Mouse (Mus musculus) bone marrow macrophage, adult 2 months (primary cell): ENCODE data around the gene Gm5105. TPM values are rescaled to one million over a fixed set of nuclear protein-coding genes. Genes with fewer than 3 reads are reported as not detected.

ENCODE experiments used
- H3K27ac ChIP-seq: 2 replicates; pipeline ENCODE4 v1.5.1; 2012; ENCODE audit warnings: low read depth, low read length; ENCODE audit not compliant: insufficient read depth
- H3K4me1 ChIP-seq: 2 replicates; pipeline ENCODE4 v1.6.1; 2012; ENCODE audit warnings: low read length; ENCODE audit not compliant: control insufficient read depth, insufficient read depth
- H3K4me3 ChIP-seq: 2 replicates; pipeline ENCODE4 v1.5.1; 2012; ENCODE audit warnings: mild to moderate bottlenecking, low read length, moderate library complexity; ENCODE audit not compliant: insufficient read depth
- CTCF ChIP-seq: IDR thresholded peaks from 2 replicates; pipeline ENCODE4 v1.5.1; 2012; ENCODE audit warnings: low read depth, mild to moderate bottlenecking, low read length, moderate library complexity
- POLR2A ChIP-seq: IDR thresholded peaks from 2 replicates; pipeline ENCODE4 v1.6.1; 2012; ENCODE audit warnings: mild to moderate bottlenecking, low read depth, low read length, borderline replicate concordance
- polyA plus RNA-seq: library from polyadenylated mRNA; stranded (reverse); fragments of >200 nt; gene quantifications from 2 replicates; pipeline ENCODE4 v1.2.4, GENCODE M21; 2012; ENCODE audit not compliant: missing spikeins, insufficient read depth, insufficient read length

The Gm5105 gene
- polyA plus RNA-seq, 1 experiment = not detected

GRCm38 (mm10) chr3:138095718-138096117 is 28.5 kb upstream of the Gm5105 start:
- Histone ChIP-seq H3K4me1 (peaks cover 2% of the 10 kb centered on the region; the same call in 1 of the 2 replicates), H3K4me3 (no peak overlapping the region), H3K27ac (no peak overlapping the region)
- TF ChIP-seq POLR2A = no peak
- no peak for TF ChIP-seq CTCF

DNA sequence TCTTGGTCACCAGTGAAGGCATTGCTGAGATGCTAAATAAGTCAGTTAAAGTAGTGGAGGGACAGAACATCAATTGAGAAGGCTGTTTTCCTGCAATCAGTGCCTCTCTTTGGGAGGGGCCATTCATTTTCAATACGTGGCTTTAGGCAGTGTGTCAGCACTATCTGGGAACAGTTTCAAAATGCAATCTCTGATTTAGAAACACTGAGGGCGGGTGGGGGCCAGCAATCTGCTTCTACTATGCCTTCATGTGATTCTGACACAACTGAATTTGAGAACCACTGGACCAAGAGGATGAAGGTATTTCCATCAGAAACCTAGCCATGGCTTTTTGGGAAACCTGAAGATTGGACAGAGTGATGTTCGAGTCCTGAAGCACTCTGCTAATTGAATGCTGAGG is 28.1 kb upstream of the Gm5105 start:
- no peak for TF ChIP-seq CTCF
- no peak for TF ChIP-seq POLR2A
- Histone ChIP-seq H3K4me1 (peaks cover 2% of the 10 kb centered on the region; the same call in 1 of the 2 replicates), H3K4me3 (no peak overlapping the region), H3K27ac (no peak overlapping the region)

GRCm38 (mm10) chr3:138083896-138084295 is 16.7 kb upstream of the Gm5105 start:
- Histone ChIP-seq H3K4me1 (no peaks in the 10 kb centered on the region), H3K4me3 (no peak overlapping the region), H3K27ac (no peak overlapping the region)
- no peak for TF ChIP-seq CTCF
- TF ChIP-seq POLR2A = no peak

- Histone ChIP-seq H3K4me1 (no peaks in the 10 kb centered on the region), H3K4me3 (no peak overlapping the region)
- TF ChIP-seq POLR2A (no peak), CTCF (no peak)
Measured at GRCm38 (mm10) chr3:138083073-138083637, 16.0 kb upstream of the Gm5105 start.

GRCm38 (mm10) chr3:138078701-138079100 is 11.5 kb upstream of the Gm5105 start:
- H3K27ac ChIP-seq = no peak overlapping the region
- TF ChIP-seq POLR2A (no peak), CTCF (no peak)
- H3K4me3 ChIP-seq = no peak overlapping the region
- H3K4me1 ChIP-seq = no peaks in the 10 kb centered on the region

More at GRCm38 (mm10) chr3:138083073-138083637, 16.0 kb upstream of the Gm5105 start:
- no peak overlapping the region for H3K27ac ChIP-seq

DNA sequence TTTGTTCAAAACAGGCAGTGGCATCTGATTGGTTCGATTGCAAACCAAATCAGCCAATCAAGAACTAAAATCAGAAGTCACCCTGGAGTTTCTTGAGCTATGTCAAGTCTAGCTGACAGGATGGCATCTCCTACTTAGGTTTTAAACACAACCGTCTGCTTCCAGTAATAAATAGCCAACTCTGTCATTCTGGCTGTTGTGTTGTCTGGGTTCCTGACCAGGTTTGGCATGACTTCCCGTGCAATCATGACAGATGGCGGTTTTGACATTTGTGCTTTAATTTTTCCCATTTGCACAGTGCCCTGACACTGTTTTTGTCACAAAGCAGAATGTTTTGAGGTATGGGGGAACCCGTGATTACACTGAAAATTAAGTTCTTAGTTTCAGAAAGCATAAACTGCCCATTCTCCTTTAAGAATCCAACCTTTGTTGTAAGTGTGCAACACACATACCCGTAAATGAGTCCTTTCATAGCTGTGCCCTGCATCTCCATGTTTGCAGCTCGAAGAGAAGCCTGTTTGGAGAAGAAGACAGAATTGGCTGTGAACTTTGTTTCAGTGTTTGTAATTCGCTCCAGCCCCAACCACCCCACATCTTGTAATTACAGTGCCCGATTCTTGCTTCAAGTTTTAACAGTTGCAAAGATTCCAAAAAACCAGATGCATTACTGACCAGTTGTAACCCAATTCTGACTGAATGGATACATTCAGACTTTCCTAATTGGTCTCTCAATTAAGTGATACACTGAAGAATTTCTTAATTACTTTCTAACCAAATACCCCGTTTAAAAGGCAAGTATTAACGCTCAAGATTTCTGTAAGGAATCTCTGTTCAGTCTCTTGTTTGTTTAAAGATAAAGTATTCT is 10.5 kb upstream of the Gm5105 start:
- H3K27ac ChIP-seq = no peak overlapping the region
- H3K4me1 ChIP-seq = no peaks in the 10 kb centered on the region
- H3K4me3 ChIP-seq = no peak overlapping the region
- TF ChIP-seq POLR2A (no peak), CTCF (no peak)

GRCm38 (mm10) chr3:138075209-138075608 is 8.0 kb upstream of the Gm5105 start:
- Histone ChIP-seq H3K4me3 (no peak overlapping the region), H3K27ac (no peak overlapping the region), H3K4me1 (no peaks in the 10 kb centered on the region)
- TF ChIP-seq POLR2A = no peak
- TF ChIP-seq CTCF = no peak

DNA sequence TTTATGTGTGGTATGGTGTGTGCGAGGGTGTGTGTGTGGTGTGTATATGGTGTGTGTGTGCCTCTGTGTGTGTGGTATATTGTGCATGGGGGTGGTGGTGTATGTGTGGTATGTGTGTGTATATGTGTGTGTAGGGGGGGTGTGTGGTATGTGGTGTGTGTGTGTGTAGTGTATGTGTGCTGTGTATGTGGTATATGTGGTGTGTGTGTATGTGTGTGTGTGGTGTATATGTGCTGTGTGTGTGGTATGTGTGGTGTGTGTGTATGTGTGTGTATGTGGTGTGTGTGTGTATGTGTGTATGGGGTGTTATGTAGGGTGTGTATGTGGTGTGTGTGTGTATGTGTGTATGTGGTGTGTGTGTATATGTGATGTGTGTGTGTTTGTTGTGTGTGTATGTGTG is 7.0 kb upstream of the Gm5105 start:
- Histone ChIP-seq H3K27ac (no peak overlapping the region), H3K4me1 (no peaks in the 10 kb centered on the region), H3K4me3 (no peak overlapping the region)
- TF ChIP-seq CTCF (no peak), POLR2A (no peak)

- H3K4me1 ChIP-seq = no peaks in the 10 kb centered on the region
- H3K27ac ChIP-seq = no peak overlapping the region
- TF ChIP-seq POLR2A (no peak), CTCF (no peak)
- no peak overlapping the region for H3K4me3 ChIP-seq
Measured at GRCm38 (mm10) chr3:138071476-138072073, 4.4 kb upstream of the Gm5105 start.

GRCm38 (mm10) chr3:138071004-138071403 is 3.8 kb upstream of the Gm5105 start:
- no peak overlapping the region for H3K27ac ChIP-seq
- no peaks in the 10 kb centered on the region for H3K4me1 ChIP-seq
- no peak overlapping the region for H3K4me3 ChIP-seq
- TF ChIP-seq POLR2A (no peak), CTCF (no peak)
